Mouse (Mus musculus): ENCODE measurements at regions not wholly inside any gene's neighbourhood (a gene's known extent, or its start where the extent isn't known, plus 50 kb on each side); places are given as distances from the start of the nearest gene placed in this dataset.
A peak's percentile ranks its signal among the peaks of the same experiment; 100 is the strongest.
"Not testable (repeated sequence)": the region's sequence is repeated elsewhere in the genome, so short reads cannot be mapped to it uniquely, and the experiment has no call there.

DNA sequence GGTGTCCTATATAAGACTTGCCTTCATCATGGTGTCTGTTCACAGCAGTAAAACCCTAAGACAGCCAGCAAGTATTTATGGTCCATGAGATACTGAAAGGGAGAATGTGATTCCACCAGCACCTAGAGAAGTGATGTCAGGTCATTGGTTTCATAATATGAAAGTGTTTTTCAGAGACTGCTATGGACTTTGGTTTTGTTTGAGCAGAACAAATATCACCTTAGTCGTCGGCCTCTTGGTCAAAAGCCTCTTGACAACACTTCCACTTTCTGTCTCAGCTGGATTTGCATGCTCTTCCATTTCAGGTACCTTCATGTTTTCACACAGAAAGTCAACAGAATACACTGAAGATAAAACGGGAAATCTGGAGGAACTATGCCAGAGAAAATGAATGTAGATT is 56.7 kb upstream of the Lrrc8b start:
- no peak for DNase-seq (ENCODE audit: low read depth, low spot score)

DNA sequence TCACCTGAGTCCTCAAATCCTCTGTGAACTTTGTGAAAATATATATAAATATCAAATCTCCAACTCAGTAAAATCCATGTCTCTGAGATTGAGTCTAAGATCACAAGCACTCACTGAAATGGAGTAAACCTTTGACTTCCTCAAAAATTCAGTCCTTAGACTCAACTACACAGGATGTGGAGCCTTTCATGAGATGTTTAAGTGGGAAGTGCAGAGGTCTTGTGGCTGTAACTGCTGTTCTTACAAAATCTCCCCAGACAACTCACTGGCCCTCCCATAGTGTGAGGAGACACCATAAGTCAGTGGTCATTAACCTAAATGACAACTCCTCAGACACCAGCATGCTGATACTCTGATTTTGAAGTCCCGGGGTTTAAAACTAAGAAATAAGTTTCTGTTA is 59.2 kb upstream of the Lrrc8b start:
- DNase-seq (ENCODE audit: low read depth, low spot score) = not testable (repeated sequence)

DNA sequence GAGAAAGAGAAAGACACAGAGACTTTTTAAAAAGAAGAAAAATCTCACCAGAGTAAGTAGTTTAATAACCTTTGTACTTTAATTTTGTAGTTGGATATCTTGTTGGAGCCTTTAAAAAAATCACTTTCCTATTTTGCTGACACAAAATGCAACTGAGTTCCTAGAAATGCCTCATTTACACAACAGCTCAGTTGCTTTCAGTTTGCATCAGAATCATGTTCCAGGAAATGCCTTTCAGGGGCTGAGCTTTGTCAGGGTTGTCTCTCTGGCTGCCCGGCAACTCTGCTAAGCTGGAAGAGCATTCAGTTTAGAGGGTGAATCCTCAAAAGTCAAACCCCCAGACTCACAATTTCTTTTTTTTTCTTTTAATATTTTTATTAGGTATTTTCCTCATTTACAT is 60.5 kb upstream of the Gbp6 start:
- DNase-seq (ENCODE audit: low read depth, low spot score) = peak; percentile 40

DNA sequence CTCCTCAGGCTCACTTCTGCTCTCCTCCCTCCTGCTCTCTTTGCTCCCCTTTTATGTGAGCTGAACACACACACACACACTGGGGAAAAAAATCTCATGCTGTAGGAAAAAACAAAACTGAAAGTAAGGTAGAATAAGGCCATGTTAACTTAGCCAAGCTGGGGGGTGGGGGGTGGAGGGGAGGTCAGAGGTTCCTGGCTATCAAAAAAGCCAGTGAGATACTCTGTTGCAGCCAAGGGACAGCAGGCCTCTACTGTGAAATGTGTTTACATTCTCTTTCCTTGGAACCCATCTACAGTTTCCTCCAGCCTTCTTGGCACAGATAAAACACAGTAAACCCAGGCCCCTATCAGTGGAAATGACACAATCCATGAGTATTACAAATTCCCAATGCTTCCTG is 53.0 kb upstream of the Gbp6 start:
- peak; percentile 33 for DNase-seq (ENCODE audit: low read depth, low spot score)

DNA sequence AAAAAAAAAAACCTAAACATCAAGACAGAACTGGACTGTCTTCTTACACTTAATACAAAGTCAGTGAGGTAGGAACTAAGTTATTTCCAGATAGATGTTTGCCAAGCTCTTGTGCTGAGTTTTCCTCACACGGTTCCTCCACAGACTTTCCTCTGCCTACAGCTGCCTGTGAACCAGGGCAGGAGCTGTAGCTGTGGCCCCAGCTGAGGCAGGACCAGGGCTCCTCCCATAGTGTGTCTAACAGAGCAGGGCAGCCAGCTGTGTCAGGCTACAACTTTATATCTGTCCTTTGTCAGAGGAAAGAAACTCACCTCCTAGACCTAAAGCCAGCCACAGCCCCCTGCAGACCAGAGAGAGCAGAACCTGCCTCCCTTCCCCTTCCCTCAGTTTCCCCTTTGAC is 52.5 kb upstream of the Gbp6 start:
- not testable (repeated sequence) for DNase-seq (ENCODE audit: low read depth, low spot score)

DNA sequence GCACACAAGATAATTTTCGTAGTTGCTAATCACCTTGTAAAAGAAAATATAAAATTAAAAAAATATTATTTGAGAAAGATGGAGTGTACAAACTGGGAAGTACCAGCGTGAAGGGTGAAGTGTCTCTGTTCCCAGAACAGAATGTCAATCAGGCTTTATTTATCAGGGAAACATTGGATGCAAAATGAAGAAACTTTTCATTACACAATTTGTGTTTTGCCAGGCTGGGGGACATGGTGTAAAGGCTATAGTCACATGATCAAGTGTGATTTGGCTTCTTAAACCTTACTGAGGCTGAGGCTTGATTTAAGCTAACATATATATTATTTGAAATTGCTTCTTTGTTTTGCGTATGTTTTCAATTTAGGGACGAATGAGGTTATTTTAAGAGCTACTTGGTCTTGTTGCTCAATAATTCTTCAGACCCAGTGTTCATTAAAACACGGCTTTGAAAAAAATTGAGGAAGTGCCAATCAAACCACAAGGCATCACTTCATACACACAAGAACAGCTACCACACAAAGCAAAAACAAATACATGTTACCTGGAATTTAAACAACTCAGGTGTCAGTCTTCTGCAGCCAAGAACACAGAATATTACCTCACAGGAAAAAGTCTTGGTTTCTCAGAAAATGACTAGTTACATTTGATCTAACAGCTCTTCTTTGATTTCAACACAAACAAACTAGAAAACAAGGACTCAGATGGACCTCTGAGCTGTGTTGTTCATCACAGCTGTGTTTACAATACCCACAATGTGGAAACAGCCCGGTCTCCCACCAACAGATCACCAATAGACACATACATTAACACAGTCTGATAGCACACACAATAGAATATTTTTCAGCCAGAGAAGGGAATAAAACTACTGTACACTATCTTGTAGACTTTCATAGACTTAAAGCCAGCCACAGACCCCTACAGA is 51.6 kb upstream of the Gbp6 start:
- DNase-seq (ENCODE audit: low read depth, low spot score) = peak; percentile 8

DNA sequence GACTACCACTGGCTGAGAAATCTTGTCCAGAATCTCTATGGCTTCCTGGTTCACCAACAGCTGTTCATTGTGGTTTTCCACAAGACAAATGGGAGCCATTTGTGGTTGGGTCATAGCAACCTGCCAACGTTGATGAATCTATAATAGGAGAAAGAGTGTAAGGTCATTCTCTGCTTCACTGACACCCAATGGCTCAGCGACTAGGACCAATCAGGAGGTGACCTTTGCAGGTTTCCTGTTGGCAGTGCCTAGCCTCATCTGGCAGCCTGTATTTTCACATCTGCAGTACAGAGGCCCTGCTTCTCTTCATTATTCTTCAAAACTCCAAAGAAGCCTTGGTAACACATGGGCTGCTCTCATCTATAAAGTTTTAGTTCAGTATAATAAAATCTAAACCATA is 50.3 kb upstream of the Gbp6 start:
- not testable (repeated sequence) for DNase-seq (ENCODE audit: low read depth, low spot score)
